In genomic region chr17:8251704-8252103, GRCm38 (mm10) we compare ENCODE assay signal across 36 mouse cellular contexts. TPM values are rescaled to one million over a fixed set of nuclear protein-coding genes. Genes with fewer than 3 reads are reported as not detected.
"Had no signal": no experiment of that assay in that cellular context is flagged by ENCODE, and none has a peak within 500 bp of the region (broad histone marks: within the 10 kb centered on the region; RNA-seq: fewer than 3 reads in every experiment).

No protein-coding gene starts in this region.

- H3K27me3 ChIP-seq: hindbrain, embryonic 13.5 days; hindbrain, embryonic 15.5 days; kidney, embryonic 15.5 days; limb, embryonic 15.5 days had no signal

- H3K27ac ChIP-seq: heart, adult 2 months; heart, embryonic 13.5 days; heart, embryonic 15.5 days; hindbrain, embryonic 13.5 days; hindbrain, embryonic 15.5 days; hindbrain, postnatal 0 days; kidney, embryonic 15.5 days; kidney, postnatal 0 days; limb, embryonic 13.5 days; limb, embryonic 15.5 days; liver, embryonic 12.5 days had no signal

- ATAC-seq: hindbrain, postnatal 0 days; intestine, embryonic 16.5 days; liver, embryonic 12.5 days had no signal

- H3K4me2 ChIP-seq: heart, embryonic 11.5 days; heart, embryonic 13.5 days; heart, embryonic 15.5 days; hindbrain, embryonic 13.5 days; hindbrain, embryonic 15.5 days; kidney, embryonic 15.5 days; limb, embryonic 13.5 days; limb, embryonic 15.5 days; liver, embryonic 12.5 days had no signal

- H3K36me3 ChIP-seq: heart, embryonic 13.5 days; heart, embryonic 15.5 days; hindbrain, embryonic 13.5 days; hindbrain, embryonic 15.5 days; kidney, embryonic 15.5 days; limb, embryonic 13.5 days; limb, embryonic 15.5 days; liver, embryonic 12.5 days had no signal

- H3K4me1 ChIP-seq: heart, embryonic 13.5 days; heart, embryonic 15.5 days; hindbrain, embryonic 13.5 days; hindbrain, embryonic 15.5 days; kidney, embryonic 15.5 days; limb, embryonic 13.5 days; limb, embryonic 15.5 days; liver, embryonic 12.5 days had no signal

- H3K9ac ChIP-seq: heart, embryonic 13.5 days; heart, embryonic 15.5 days; hindbrain, embryonic 13.5 days; hindbrain, embryonic 15.5 days; kidney, embryonic 15.5 days; limb, embryonic 13.5 days; limb, embryonic 15.5 days; liver, embryonic 12.5 days had no signal

- DNase-seq: gastrocnemius, postnatal 14 days; gastrocnemius, postnatal 36 days; heart, adult 11 months; heart, adult 2 months; heart, postnatal 14 days; heart, postnatal 36 days; kidney, adult 11 months; kidney, adult 2 months; kidney, adult 9 months; kidney, postnatal 14 days; kidney, postnatal 36 days; layer of hippocampus, adult 9-11 months; layer of hippocampus, postnatal 36 days; left cerebral cortex, postnatal 4 days had no signal

- H3K9me3 ChIP-seq: heart, embryonic 13.5 days; heart, embryonic 15.5 days; hindbrain, embryonic 13.5 days; hindbrain, embryonic 15.5 days; kidney, embryonic 15.5 days; limb, embryonic 13.5 days; limb, embryonic 15.5 days; liver, embryonic 12.5 days had no signal

- H3K4me3 ChIP-seq: heart, adult 2 months; heart, embryonic 13.5 days; heart, embryonic 15.5 days; hindbrain, embryonic 13.5 days; hindbrain, embryonic 15.5 days; kidney, embryonic 15.5 days; limb, embryonic 13.5 days; limb, embryonic 15.5 days; liver, embryonic 12.5 days had no signal

RNA-seq across cellular contexts. Expression of gene Ccr6, which starts 15.9 kb away (rescaled TPM):
- total RNA-seq: gastrocnemius, adult 18-20 months; gastrocnemius, adult 8-10 months; gastrocnemius, postnatal 14 days; gastrocnemius, postnatal 36 days; heart, adult 2 months; heart, postnatal 14 days; heart, postnatal 36 days; hematopoietic stem cell, adult 5-6 weeks; hindbrain, postnatal 0 days; layer of hippocampus, postnatal 14 days; layer of hippocampus, postnatal 36 days; left cerebral cortex, postnatal 10 days; left cerebral cortex, postnatal 25 days; left cerebral cortex, postnatal 4 days; liver, adult 2 months had no signal
- polyA plus RNA-seq: heart, embryonic 11.5 days; heart, embryonic 13.5 days; heart, postnatal 0 days; hindbrain, embryonic 11.5 days; hindbrain, embryonic 13.5 days; hindbrain, embryonic 15.5 days; hindbrain, postnatal 0 days; kidney, embryonic 15.5 days; kidney, postnatal 0 days; limb, embryonic 11.5 days; limb, embryonic 13.5 days; limb, embryonic 15.5 days; liver, embryonic 12.5 days had no signal
